Mouse (Mus musculus): Measurements from ENCODE around the gene Chd2. TPM values are rescaled to one million over a fixed set of nuclear protein-coding genes. Genes with fewer than 3 reads are reported as not detected.
A peak's percentile ranks its signal among the peaks of the same experiment; 100 is the strongest.

Gene Chd2
- polyA plus RNA-seq (2014; fragmentation: Nextera tagmentation; extraction: Ambion mirVana): 43.7 and 70.9 TPM in 2 replicates

DNA sequence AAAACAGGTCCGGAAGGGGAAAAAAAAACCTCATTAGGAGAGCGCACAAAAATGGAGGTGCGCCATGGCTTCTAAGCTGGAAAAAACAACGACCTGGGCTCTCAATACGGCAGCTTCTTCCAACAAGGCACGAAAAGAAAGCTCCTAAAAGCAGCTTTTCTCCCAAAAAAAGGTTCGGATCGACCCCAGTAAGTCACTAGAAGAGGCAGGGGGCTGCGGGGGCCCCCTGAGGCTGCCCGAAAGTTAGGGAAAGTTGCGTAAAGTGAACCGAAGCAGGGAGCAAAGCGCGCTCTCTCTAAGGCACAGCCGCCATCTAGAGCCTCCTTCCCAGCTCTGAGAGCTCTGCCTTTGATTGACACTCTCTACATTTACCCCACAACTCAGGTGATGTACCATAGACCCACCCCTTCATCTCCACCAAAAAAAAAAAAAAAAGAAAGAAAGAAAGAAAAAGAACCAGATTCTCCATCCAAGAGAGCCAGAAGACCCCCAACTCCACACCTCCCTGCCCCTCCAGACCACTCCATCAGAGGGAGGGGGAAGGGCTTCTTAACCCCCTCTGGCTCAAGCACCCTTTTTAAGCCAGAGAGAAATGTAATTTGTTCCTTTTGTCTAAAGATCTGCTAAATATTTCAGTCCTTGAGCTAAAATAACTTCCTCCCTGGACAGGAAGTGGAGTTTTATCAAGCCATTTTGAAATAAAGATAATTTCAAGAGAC, at the start of gene Chd2:
Gene Chd2, minus strand, starts transcription at position 419 of the 719 bp plus-strand sequence.
- ATAC-seq (ENCODE audit: low FRiP score, low TSS enrichment): peak; percentile 70
- H3K27ac ChIP-seq (ENCODE audit: low read depth, low read length): peak within 1 kb of the TSS; percentile 100
- no peaks in the 10 kb centered on the region for H3K9me3 ChIP-seq (ENCODE audit: control insufficient read depth, low read length)
- peak within 1 kb of the TSS; percentile 95 for H3K9ac ChIP-seq (ENCODE audit: low read depth, low read length)
- H3K36me3 ChIP-seq (ENCODE audit: control insufficient read depth, insufficient read depth, low read length): peaks cover 14% of the 10 kb centered on the region
- 0% methylated on average over 15 of the region's 15 CpGs for WGBS
- peak within 1 kb of the TSS; percentile 80 for H3K4me3 ChIP-seq (ENCODE audit: low read length)
- no peaks in the 10 kb centered on the region for H3K27me3 ChIP-seq (ENCODE audit: control insufficient read depth, insufficient read depth, low read length)
- H3K4me1 ChIP-seq (ENCODE audit: control insufficient read depth, insufficient read depth, low read length): peaks cover 5% of the 10 kb centered on the region; the same call in 1 of the 2 replicates
- H3K4me2 ChIP-seq (replicated peaks; ENCODE audit: low read depth, low read length): peak within 1 kb of the TSS; percentile 48

DNA sequence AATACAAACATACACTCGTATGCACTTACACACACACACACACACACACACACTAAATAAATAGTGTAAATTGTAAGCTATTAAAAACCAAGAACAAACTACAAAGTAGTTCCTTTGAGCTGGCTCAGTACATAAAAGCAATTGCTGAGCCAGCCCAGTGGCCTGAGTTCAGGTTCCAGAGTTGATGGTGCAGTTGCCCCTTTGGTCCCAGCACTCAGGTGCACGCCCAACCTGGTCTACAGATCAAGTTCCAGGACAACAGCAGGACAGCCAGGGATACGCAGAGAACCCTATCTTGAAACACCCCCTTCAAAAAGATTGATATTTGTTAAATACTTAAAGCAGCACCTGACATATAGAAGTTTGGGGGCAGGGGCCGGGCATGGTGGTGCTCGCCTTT, 49.1 kb upstream of the Chd2 start:
- Histone ChIP-seq H3K36me3 (ENCODE audit: control insufficient read depth, insufficient read depth, low read length) (no peaks in the 10 kb centered on the region), H3K4me2 (replicated peaks; ENCODE audit: low read depth, low read length) (no peak overlapping the region), H3K27ac (ENCODE audit: low read depth, low read length) (no peak overlapping the region), H3K4me1 (ENCODE audit: control insufficient read depth, insufficient read depth, low read length) (peaks cover 23% of the 10 kb centered on the region), H3K9me3 (ENCODE audit: control insufficient read depth, low read length) (no peaks in the 10 kb centered on the region), H3K27me3 (ENCODE audit: control insufficient read depth, insufficient read depth, low read length) (no peaks in the 10 kb centered on the region), H3K4me3 (ENCODE audit: low read length) (no peak overlapping the region), H3K9ac (ENCODE audit: low read depth, low read length) (no peak overlapping the region)
- no peak for ATAC-seq (ENCODE audit: low FRiP score, low TSS enrichment)
- 87% methylated on average over 5 of the region's 5 CpGs for WGBS

DNA sequence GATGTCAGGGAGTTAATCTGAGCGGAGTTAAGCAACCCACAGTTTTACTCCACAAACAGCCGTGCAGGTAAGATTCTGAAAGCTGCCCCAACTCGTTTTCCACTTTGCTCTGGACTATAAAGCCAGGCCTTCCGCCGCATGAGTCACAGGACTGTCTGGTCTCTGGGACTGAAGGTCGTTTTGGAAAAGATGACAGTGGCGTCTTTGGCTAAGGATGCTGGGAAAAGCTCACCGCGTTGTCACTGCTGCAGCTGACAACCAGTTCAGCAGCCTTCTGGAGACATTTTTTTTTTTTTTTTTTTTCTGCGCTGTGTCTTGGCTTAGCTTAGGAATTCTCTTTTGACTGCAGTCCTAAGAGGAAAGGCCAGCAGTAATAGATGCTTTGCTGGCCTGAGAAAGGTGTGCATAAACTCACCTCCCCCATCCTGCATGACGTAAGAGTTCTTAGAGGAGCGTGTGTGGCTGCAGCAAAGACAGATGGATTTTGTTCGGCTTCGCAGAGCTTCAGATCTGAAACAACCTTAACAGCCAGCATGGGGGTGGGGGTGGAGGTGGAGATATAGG, 47.7 kb upstream of the Chd2 start:
- Histone ChIP-seq H3K27ac (ENCODE audit: low read depth, low read length) (peak overlapping the region; percentile 25; the same call in 1 of the 2 replicates), H3K27me3 (ENCODE audit: control insufficient read depth, insufficient read depth, low read length) (no peaks in the 10 kb centered on the region), H3K4me3 (ENCODE audit: low read length) (no peak overlapping the region), H3K9me3 (ENCODE audit: control insufficient read depth, low read length) (no peaks in the 10 kb centered on the region), H3K9ac (ENCODE audit: low read depth, low read length) (peak overlapping the region; percentile 8; the same call in 1 of the 2 replicates), H3K4me1 (ENCODE audit: control insufficient read depth, insufficient read depth, low read length) (peaks cover 26% of the 10 kb centered on the region), H3K4me2 (replicated peaks; ENCODE audit: low read depth, low read length) (no peak overlapping the region), H3K36me3 (ENCODE audit: control insufficient read depth, insufficient read depth, low read length) (no peaks in the 10 kb centered on the region)
- WGBS: 34% methylated on average over 14 of the region's 14 CpGs
- peak; percentile 25; the same call in 1 of the 2 replicates for ATAC-seq (ENCODE audit: low FRiP score, low TSS enrichment)

DNA sequence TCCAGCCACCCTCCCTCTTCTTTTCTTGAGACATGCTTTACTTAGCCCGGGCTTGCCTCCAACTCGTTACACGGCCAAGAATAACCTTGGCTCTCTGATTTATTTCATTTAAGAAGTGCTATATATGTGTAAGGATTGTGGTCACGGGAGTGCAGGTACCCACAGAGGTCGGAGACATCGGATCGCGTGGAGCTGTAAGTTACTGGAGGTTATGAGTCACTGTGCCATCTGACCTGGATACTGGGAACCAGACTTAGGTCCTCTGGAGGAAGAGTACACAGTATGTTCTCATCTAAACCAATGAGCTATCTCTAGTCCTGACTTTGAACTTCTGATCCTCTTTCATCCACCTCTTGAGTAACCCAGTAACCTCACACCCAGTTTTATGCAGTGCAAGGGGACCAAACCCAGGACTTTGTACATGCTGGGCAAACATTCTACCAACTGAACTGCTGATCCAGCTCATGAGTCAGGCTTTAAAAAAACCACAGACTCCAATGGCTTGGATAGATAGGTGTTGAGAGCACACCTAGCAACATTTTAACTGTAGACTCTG, 46.8 kb upstream of the Chd2 start:
- Histone ChIP-seq H3K9ac (ENCODE audit: low read depth, low read length) (no peak overlapping the region; the same call in 1 of the 2 replicates), H3K27me3 (ENCODE audit: control insufficient read depth, insufficient read depth, low read length) (no peaks in the 10 kb centered on the region), H3K9me3 (ENCODE audit: control insufficient read depth, low read length) (no peaks in the 10 kb centered on the region), H3K4me1 (ENCODE audit: control insufficient read depth, insufficient read depth, low read length) (peaks cover 23% of the 10 kb centered on the region), H3K4me3 (ENCODE audit: low read length) (no peak overlapping the region), H3K4me2 (replicated peaks; ENCODE audit: low read depth, low read length) (no peak overlapping the region), H3K27ac (ENCODE audit: low read depth, low read length) (peak overlapping the region; percentile 25; the same call in 1 of the 2 replicates), H3K36me3 (ENCODE audit: control insufficient read depth, insufficient read depth, low read length) (no peaks in the 10 kb centered on the region)
- 71% methylated on average over 8 of the region's 8 CpGs for WGBS
- no peak for ATAC-seq (ENCODE audit: low FRiP score, low TSS enrichment)

DNA sequence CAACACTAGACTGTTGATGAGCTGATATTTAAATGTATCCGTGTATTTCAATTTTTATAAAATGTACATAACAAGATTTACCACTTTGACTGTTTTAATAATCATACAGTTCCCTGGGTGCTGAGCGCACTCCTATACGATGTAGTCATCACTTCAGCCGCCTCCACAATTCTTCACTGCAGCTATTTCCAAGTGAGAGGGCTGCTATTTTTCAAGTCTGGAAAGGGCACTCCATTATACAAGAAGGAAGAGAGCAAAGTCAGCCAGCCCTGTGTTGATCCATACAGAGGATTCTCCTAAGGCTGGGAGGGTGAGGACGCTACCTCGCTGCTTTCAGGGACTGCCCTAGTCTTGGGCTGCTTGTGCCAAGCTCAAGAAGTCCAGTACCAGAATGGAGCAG, 45.1 kb upstream of the Chd2 start:
- H3K9me3 ChIP-seq (ENCODE audit: control insufficient read depth, low read length): no peaks in the 10 kb centered on the region
- H3K27ac ChIP-seq (ENCODE audit: low read depth, low read length): no peak overlapping the region
- 86% methylated on average over 6 of the region's 6 CpGs for WGBS
- no peak overlapping the region for H3K4me3 ChIP-seq (ENCODE audit: low read length)
- H3K9ac ChIP-seq (ENCODE audit: low read depth, low read length): no peak overlapping the region
- H3K36me3 ChIP-seq (ENCODE audit: control insufficient read depth, insufficient read depth, low read length): no peaks in the 10 kb centered on the region
- no peak for ATAC-seq (ENCODE audit: low FRiP score, low TSS enrichment)
- no peaks in the 10 kb centered on the region for H3K27me3 ChIP-seq (ENCODE audit: control insufficient read depth, insufficient read depth, low read length)
- H3K4me1 ChIP-seq (ENCODE audit: control insufficient read depth, insufficient read depth, low read length): peaks cover 25% of the 10 kb centered on the region
- no peak overlapping the region for H3K4me2 ChIP-seq (replicated peaks; ENCODE audit: low read depth, low read length)

DNA sequence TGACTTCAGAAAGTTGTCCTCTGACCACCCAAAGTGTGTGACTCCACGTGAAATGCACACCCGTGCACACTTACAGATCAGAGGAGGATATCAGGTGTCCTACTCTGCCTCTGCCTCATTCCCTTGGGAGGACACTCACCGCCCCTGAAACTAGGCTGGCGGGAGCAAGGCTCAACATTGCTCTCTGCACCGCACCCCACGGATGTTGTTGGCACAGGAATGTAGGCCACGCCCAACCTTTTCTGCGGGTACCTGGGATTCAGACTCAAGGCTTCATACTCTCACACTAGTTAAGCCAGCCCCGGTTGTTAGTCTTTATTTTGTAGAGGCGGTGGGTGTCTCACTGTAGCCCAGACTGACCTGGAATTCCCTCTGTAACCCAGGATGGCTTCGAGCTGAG, 44.6 kb upstream of the Chd2 start:
- no peak for ATAC-seq (ENCODE audit: low FRiP score, low TSS enrichment)
- H3K4me2 ChIP-seq (replicated peaks; ENCODE audit: low read depth, low read length): no peak overlapping the region; the same call in 1 of the 2 replicates
- H3K27me3 ChIP-seq (ENCODE audit: control insufficient read depth, insufficient read depth, low read length): no peaks in the 10 kb centered on the region
- H3K27ac ChIP-seq (ENCODE audit: low read depth, low read length): 0 out of 2 replicates have a peak overlapping the region, but pooled peaks have one; percentile 30
- WGBS: 45% methylated on average over 11 of the region's 11 CpGs
- H3K4me3 ChIP-seq (ENCODE audit: low read length): no peak overlapping the region
- H3K4me1 ChIP-seq (ENCODE audit: control insufficient read depth, insufficient read depth, low read length): peaks cover 25% of the 10 kb centered on the region
- no peaks in the 10 kb centered on the region for H3K36me3 ChIP-seq (ENCODE audit: control insufficient read depth, insufficient read depth, low read length)
- H3K9ac ChIP-seq (ENCODE audit: low read depth, low read length): no peak overlapping the region
- H3K9me3 ChIP-seq (ENCODE audit: control insufficient read depth, low read length): no peaks in the 10 kb centered on the region

DNA sequence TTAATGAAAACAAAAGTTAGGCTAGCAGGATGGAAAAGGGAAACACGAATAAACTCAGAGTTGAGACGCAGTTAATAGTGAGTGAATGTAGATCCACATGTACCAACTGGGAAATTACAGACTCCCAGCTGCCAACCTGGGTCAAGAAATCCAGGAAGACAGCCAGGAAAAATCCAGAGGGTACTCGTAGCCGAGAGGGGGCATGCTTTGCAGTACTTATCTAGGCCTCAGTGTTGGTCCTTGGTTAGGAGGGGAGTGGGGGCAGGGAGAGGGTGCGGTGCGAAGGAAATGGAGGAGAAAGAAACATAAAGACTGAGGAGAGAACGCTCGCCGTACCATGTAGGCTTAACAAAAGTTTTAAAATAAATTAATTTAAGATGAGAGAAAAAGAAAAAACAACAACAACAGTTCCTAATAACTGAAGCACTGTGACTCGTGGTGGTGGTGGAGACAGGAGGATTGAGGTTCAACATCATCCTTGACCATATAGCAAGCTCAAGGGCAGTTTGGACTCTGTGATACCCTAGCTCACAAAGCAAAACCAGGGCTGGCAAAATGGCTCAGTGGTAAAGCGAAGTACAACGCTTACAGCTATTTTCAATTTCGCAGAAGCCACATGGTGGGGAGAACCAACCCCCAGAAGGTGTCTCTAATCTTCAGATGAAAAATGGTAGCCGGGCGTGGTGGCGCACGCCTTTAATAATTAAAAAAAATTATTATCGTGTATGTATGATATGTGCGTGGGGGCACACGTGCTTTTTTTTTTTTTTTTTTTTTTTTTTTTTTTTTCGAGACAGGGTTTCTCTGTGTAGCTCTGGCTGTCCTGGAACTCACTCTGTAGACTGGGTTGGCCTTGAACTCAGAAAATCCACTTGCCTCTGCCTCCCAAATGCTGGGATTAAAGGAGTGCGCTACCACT, 43.7 kb upstream of the Chd2 start:
- H3K4me1 ChIP-seq (ENCODE audit: control insufficient read depth, insufficient read depth, low read length): peaks cover 25% of the 10 kb centered on the region
- H3K9ac ChIP-seq (ENCODE audit: low read depth, low read length): no peak overlapping the region
- no peak overlapping the region for H3K4me2 ChIP-seq (replicated peaks; ENCODE audit: low read depth, low read length)
- H3K36me3 ChIP-seq (ENCODE audit: control insufficient read depth, insufficient read depth, low read length): no peaks in the 10 kb centered on the region
- no peak overlapping the region for H3K4me3 ChIP-seq (ENCODE audit: low read length)
- H3K27me3 ChIP-seq (ENCODE audit: control insufficient read depth, insufficient read depth, low read length): no peaks in the 10 kb centered on the region
- H3K27ac ChIP-seq (ENCODE audit: low read depth, low read length): peak overlapping the region; percentile 84; the same call in 1 of the 2 replicates
- 76% methylated on average over 22 of the region's 22 CpGs for WGBS
- H3K9me3 ChIP-seq (ENCODE audit: control insufficient read depth, low read length): no peaks in the 10 kb centered on the region
- no peak for ATAC-seq (ENCODE audit: low FRiP score, low TSS enrichment)

DNA sequence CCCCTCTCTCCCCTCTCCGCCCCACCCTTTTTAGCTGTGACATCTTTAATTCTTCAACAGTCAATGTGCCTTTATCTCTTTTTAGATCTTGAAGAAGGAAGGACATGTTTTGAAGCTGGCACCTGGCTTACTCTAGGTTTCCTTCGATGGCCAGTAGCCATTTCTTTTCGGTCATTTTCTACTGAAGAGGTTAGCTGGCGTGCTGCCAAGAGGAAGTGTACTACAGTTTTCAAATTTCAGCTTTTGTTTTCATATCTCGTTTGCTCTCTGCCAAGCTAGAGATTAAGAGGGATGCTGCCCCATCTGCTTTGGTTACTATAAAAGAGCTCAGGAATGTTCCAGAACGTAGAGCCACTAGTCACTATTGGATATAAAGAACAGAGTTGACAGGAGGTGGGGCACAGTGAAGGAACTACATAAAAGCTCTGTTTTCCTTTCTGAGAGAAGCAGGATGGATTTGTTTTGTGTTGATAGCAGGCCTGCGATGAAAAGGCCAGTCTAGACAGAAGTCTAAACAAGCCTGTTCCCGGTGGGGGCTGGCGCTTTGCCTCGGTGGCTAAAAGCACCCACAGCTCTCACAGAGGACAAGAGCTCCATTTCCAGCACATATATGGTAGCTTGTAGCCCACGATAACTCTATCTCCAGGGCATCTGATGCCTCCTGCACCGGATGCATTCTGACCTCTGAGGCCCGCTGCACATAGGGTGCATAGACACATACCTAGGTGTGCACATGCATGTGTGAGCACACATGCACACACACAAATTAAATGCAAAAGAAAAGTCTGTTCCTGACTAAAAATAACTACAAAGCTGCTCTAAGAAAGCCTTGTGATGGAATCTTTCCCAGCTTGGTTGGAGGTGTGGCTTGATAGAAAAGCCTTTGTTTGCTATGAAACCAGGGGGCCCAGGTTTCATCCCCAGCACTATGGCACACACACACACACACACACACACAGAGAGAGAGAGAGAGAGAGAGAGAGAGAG, 42.7 kb upstream of the Chd2 start:
- Histone ChIP-seq H3K4me2 (replicated peaks; ENCODE audit: low read depth, low read length) (no peak overlapping the region), H3K9me3 (ENCODE audit: control insufficient read depth, low read length) (no peaks in the 10 kb centered on the region), H3K9ac (ENCODE audit: low read depth, low read length) (no peak overlapping the region), H3K36me3 (ENCODE audit: control insufficient read depth, insufficient read depth, low read length) (no peaks in the 10 kb centered on the region), H3K4me3 (ENCODE audit: low read length) (no peak overlapping the region), H3K27ac (ENCODE audit: low read depth, low read length) (peak overlapping the region; percentile 84), H3K4me1 (ENCODE audit: control insufficient read depth, insufficient read depth, low read length) (peaks cover 21% of the 10 kb centered on the region; the same call in 1 of the 2 replicates), H3K27me3 (ENCODE audit: control insufficient read depth, insufficient read depth, low read length) (no peaks in the 10 kb centered on the region)
- ATAC-seq (ENCODE audit: low FRiP score, low TSS enrichment): peak; percentile 51
- WGBS: 35% methylated on average over 13 of the region's 13 CpGs
